Mouse (Mus musculus): ENCODE measurements around the gene Pef1. TPM values are rescaled to one million over a fixed set of nuclear protein-coding genes. Genes with fewer than 3 reads are reported as not detected.

The Pef1 gene
- total RNA-seq, 1 experiment = 36.2 TPM

DNA sequence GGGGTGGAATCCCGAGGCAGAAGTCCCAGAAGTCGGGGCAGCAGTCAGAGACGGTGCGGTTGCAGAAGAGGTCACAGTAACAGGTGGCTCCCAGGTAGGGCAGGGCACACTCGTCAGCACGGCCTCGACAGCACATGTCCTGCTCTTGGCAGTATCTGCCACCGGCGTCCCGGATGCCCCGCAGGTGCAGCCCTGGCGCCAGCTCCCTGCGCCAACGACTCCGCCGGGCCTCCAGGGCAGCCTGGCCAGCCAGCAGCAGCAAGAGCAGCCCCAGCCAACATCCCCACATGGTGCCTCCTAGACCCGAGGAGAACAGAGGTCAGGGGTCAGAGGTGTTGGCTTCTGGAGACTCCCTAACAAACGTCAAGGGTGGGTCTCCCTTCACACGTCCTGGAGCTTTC is 71.6 kb downstream of the Pef1 start:
- peak overlapping the region; percentile 24 to 61; a peak in 2 of 4 replicates for H3K4me3 ChIP-seq (ENCODE audit: insufficient read depth in 1 of 2, low read depth in 1 of 2, low read length in 2 of 2, poor library complexity in 1 of 2, severe bottlenecking in 1 of 2)
- DNase-seq (ENCODE audit: low read depth, low spot score) = no peak
- no peak overlapping the region for H3K27ac ChIP-seq (ENCODE audit: insufficient read depth, low read depth, low read length, poor library complexity, severe bottlenecking)
- TF ChIP-seq CHD2 (IDR thresholded peaks at IDR 0.05; ENCODE audit: low read depth, low read length) (no peak), MAFK (IDR thresholded peaks at IDR 0.05; ENCODE audit: insufficient read depth, low read depth, low read length) (no peak), ZNF384 (IDR thresholded peaks at IDR 0.05; ENCODE audit: low read depth, low read length) (no peak), ZC3H11A (IDR thresholded peaks at IDR 0.05; ENCODE audit: borderline replicate concordance, low read depth, low read length) (no peak), HCFC1 (IDR thresholded peaks at IDR 0.05; ENCODE audit: borderline replicate concordance, insufficient read depth, low read length) (no peak)
- no peaks in the 10 kb centered on the region for H3K36me3 ChIP-seq (ENCODE audit: control insufficient read depth, insufficient read depth, low read length, poor library complexity, severe bottlenecking)
- peaks cover 4 to 32% of the 10 kb centered on the region in 2 experiments; a peak in 3 of 4 replicates for H3K4me1 ChIP-seq (ENCODE audit: control insufficient read depth in 2 of 2, insufficient read depth in 2 of 2, low read length in 2 of 2, poor library complexity in 1 of 2)
- in situ Hi-C loops (cut with MboI; ENCODE audit: low sequenced_read_pairs in 2 of 2, unreplicated experiment in 2 of 2) = no loop called here
- no peak overlapping the region for H3K9ac ChIP-seq (ENCODE audit: insufficient read depth, low read depth, low read length, poor library complexity, severe bottlenecking)
- no peaks in the 10 kb centered on the region for H3K9me3 ChIP-seq (ENCODE audit: control insufficient read depth, insufficient read depth, low read depth, low read length)

DNA sequence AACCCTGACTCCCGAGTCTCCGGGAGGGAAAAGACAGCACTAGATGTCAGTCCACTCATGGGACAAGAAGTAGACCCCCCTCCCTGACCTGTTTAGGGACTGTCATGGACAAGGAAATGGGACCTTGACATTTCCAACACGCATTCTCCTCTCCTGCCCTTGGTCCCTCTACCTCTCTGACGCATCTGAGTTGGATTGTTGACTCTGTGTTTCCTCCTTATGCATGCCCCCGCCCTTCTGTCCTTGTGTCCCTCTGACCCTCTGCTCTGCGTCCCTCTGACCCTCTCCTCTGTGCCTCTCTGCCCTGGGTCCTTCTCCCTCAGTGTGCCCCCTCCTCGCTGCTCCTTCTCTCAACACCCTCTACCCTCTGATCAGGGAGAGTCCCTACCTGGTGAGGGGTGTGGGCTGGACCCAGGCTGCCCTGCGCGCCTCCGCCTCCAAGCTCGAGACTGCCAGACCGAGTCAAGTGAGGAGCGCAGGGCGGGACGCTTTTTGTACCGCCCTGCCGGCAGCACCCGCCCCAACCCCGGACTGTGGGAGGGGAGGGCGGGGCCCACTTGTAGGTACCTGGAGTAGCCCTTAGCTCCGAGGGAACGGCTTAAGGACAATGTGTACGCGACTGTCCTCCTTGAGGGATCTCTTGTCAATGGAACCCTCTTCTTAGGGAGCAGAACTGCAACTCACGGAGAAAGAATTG is 72.1 kb downstream of the Pef1 start:
- Histone ChIP-seq H3K9ac (ENCODE audit: insufficient read depth, low read depth, low read length, poor library complexity, severe bottlenecking) (no peak overlapping the region), H3K27ac (ENCODE audit: insufficient read depth, low read depth, low read length, poor library complexity, severe bottlenecking) (peak overlapping the region; percentile 4; the same call in 1 of the 2 replicates)
- peak; percentile 69 for DNase-seq (ENCODE audit: low read depth, low spot score)

DNA sequence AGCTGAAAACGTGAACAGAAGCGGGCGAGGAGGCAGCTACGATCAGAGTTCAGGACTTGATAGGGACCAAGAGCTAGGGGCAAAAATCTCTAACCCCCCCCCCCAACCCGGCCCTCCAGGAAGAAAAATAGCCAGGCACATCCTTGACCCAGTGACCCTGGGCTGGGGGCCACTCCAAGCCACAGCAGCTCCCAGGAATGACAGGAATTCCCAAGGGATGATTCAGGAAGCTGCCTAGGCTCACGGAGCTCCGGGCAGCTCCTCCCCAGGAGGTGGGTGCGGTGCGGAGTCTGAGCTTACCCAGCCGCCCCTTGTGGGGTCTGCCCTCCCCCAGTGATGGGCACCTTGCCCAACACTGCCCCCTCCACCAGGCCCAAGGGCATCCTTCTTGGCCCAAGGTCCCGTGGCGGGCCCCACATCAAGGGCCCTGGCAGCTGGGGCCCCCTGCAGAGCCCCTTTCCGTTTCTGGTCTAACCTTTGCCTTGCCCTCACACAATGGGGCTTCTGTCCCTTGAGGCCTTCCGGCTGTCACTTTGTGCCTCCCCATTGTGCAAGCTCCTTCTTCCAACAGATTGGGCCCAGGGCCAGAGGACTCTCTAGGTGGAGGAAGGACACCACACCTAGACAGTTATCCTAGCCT is 72.8 kb downstream of the Pef1 start, which contains the start of gene Tinagl1:
Gene Tinagl1 (minus strand): TSS at position 51 of the 640 bp plus-strand sequence.
- H3K27ac ChIP-seq (ENCODE audit: insufficient read depth, low read depth, low read length, poor library complexity, severe bottlenecking) = peak within 1 kb of the TSS; percentile 4; the same call in 1 of the 2 replicates
- no peak within 1 kb of the TSS for H3K9ac ChIP-seq (ENCODE audit: insufficient read depth, low read depth, low read length, poor library complexity, severe bottlenecking)
- DNase-seq (ENCODE audit: low read depth, low spot score) = no peak
- no peaks in the 10 kb centered on the region for H3K9me3 ChIP-seq (ENCODE audit: control insufficient read depth, insufficient read depth, low read depth, low read length)
- H3K4me1 ChIP-seq (ENCODE audit: control insufficient read depth in 2 of 2, insufficient read depth in 2 of 2, low read length in 2 of 2, poor library complexity in 1 of 2) = peaks cover 4 to 29% of the 10 kb centered on the region in 2 experiments; a peak in 3 of 4 replicates
- H3K4me3 ChIP-seq (ENCODE audit: insufficient read depth in 1 of 2, low read depth in 1 of 2, low read length in 2 of 2, poor library complexity in 1 of 2, severe bottlenecking in 1 of 2) = peak within 1 kb of the TSS; percentile 25 to 61
- no peaks in the 10 kb centered on the region for H3K36me3 ChIP-seq (ENCODE audit: control insufficient read depth, insufficient read depth, low read length, poor library complexity, severe bottlenecking)
- TF ChIP-seq CHD2 (IDR thresholded peaks at IDR 0.05; ENCODE audit: low read depth, low read length) (no peak), HCFC1 (IDR thresholded peaks at IDR 0.05; ENCODE audit: borderline replicate concordance, insufficient read depth, low read length) (no peak), ZC3H11A (IDR thresholded peaks at IDR 0.05; ENCODE audit: borderline replicate concordance, low read depth, low read length) (no peak), ZNF384 (IDR thresholded peaks at IDR 0.05; ENCODE audit: low read depth, low read length) (no peak), MAFK (IDR thresholded peaks at IDR 0.05; ENCODE audit: insufficient read depth, low read depth, low read length) (no peak)
- in situ Hi-C loops (cut with MboI; ENCODE audit: low sequenced_read_pairs in 2 of 2, unreplicated experiment in 2 of 2) = no loop called here

More for the DNA sequence above, 72.1 kb downstream of the Pef1 start:
- in situ Hi-C loops (cut with MboI; ENCODE audit: low sequenced_read_pairs in 2 of 2, unreplicated experiment in 2 of 2) = no loop called here
- TF ChIP-seq ZC3H11A (IDR thresholded peaks at IDR 0.05; ENCODE audit: borderline replicate concordance, low read depth, low read length) (no peak), HCFC1 (IDR thresholded peaks at IDR 0.05; ENCODE audit: borderline replicate concordance, insufficient read depth, low read length) (no peak), CHD2 (IDR thresholded peaks at IDR 0.05; ENCODE audit: low read depth, low read length) (no peak), ZNF384 (IDR thresholded peaks at IDR 0.05; ENCODE audit: low read depth, low read length) (no peak), MAFK (IDR thresholded peaks at IDR 0.05; ENCODE audit: insufficient read depth, low read depth, low read length) (no peak)
- Histone ChIP-seq H3K36me3 (ENCODE audit: control insufficient read depth, insufficient read depth, low read length, poor library complexity, severe bottlenecking) (no peaks in the 10 kb centered on the region), H3K4me3 (ENCODE audit: insufficient read depth in 1 of 2, low read depth in 1 of 2, low read length in 2 of 2, poor library complexity in 1 of 2, severe bottlenecking in 1 of 2) (peak overlapping the region; percentile 25 to 61), H3K9me3 (ENCODE audit: control insufficient read depth, insufficient read depth, low read depth, low read length) (no peaks in the 10 kb centered on the region), H3K4me1 (ENCODE audit: control insufficient read depth in 2 of 2, insufficient read depth in 2 of 2, low read length in 2 of 2, poor library complexity in 1 of 2) (peaks cover 4 to 32% of the 10 kb centered on the region in 2 experiments; a peak in 3 of 4 replicates)

DNA sequence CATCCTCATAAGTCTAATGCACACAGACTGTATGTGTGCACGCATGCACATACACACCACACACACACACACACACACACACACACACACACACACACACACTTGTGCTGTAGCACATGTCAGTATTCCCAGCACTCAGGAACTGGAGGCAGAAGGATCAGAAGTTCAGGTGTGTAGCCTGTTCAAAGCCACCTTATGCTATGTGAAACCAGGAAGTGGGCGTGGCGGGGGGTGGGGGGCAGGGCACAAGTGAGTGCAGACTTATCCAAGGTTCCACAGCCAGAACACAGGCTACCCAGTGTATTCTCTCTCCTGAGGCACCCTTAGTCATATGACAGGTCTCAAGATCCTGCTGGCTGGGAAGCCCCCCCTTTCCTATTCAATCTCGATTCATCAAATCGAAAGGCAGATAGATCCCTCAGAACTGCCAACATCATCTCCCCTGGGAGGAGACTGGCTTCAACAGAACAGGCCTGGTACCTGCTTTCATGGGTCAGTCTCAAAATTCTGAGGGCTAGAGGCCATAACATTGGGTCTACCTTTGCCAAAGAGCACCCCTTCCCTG is 73.9 kb downstream of the Pef1 start:
- no peak overlapping the region for H3K4me3 ChIP-seq (ENCODE audit: insufficient read depth in 1 of 2, low read depth in 1 of 2, low read length in 2 of 2, poor library complexity in 1 of 2, severe bottlenecking in 1 of 2)
- H3K9ac ChIP-seq (ENCODE audit: insufficient read depth, low read depth, low read length, poor library complexity, severe bottlenecking) = no peak overlapping the region
- TF ChIP-seq ZC3H11A (IDR thresholded peaks at IDR 0.05; ENCODE audit: borderline replicate concordance, low read depth, low read length) (no peak), CHD2 (IDR thresholded peaks at IDR 0.05; ENCODE audit: low read depth, low read length) (no peak)
- no peaks in the 10 kb centered on the region for H3K9me3 ChIP-seq (ENCODE audit: control insufficient read depth, insufficient read depth, low read depth, low read length)
- in situ Hi-C loops (cut with MboI; ENCODE audit: low sequenced_read_pairs in 2 of 2, unreplicated experiment in 2 of 2) = no loop called here
- peaks cover 4 to 29% of the 10 kb centered on the region in 2 experiments; a peak in 3 of 4 replicates for H3K4me1 ChIP-seq (ENCODE audit: control insufficient read depth in 2 of 2, insufficient read depth in 2 of 2, low read length in 2 of 2, poor library complexity in 1 of 2)
- DNase-seq (ENCODE audit: low read depth, low spot score) = no peak
- H3K36me3 ChIP-seq (ENCODE audit: control insufficient read depth, insufficient read depth, low read length, poor library complexity, severe bottlenecking) = no peaks in the 10 kb centered on the region
- H3K27ac ChIP-seq (ENCODE audit: insufficient read depth, low read depth, low read length, poor library complexity, severe bottlenecking) = no peak overlapping the region
